Mouse (Mus musculus): ENCODE data around the gene Hnrnph1. TPM values are rescaled to one million over a fixed set of nuclear protein-coding genes. Genes with fewer than 3 reads are reported as not detected.

Hnrnph1 gene
- total RNA-seq, 2 experiments from 2014 or later = 175 to 266 TPM

- DNase-seq (ENCODE audit: low spot score in 2 of 2) = peak; percentile 46 to 49
- intact Hi-C loops (cut with DNase I) = no loop called here
Observed at GRCm38 (mm10) chr11:50371399-50371841, 5.4 kb upstream of the Hnrnph1 start.

GRCm38 (mm10) chr11:50371911-50372310, 4.9 kb upstream of the Hnrnph1 start:
- intact Hi-C loops (cut with DNase I) = no loop called here
- DNase-seq (ENCODE audit: low spot score in 2 of 2) = no peak

- intact Hi-C loops (cut with DNase I) = no loop called here
- no peak for DNase-seq (ENCODE audit: low spot score in 2 of 2)
Observed at GRCm38 (mm10) chr11:50373086-50373485, 3.7 kb upstream of the Hnrnph1 start.

GRCm38 (mm10) chr11:50373621-50374020, 3.2 kb upstream of the Hnrnph1 start:
- intact Hi-C loops (cut with DNase I) = no loop called here
- no peak for DNase-seq (ENCODE audit: low spot score in 2 of 2)

- intact Hi-C loops (cut with DNase I) = no loop called here
- no peak for DNase-seq (ENCODE audit: low spot score in 2 of 2)
Observed at GRCm38 (mm10) chr11:50374286-50375015, 2.3 kb upstream of the Hnrnph1 start.

DNA sequence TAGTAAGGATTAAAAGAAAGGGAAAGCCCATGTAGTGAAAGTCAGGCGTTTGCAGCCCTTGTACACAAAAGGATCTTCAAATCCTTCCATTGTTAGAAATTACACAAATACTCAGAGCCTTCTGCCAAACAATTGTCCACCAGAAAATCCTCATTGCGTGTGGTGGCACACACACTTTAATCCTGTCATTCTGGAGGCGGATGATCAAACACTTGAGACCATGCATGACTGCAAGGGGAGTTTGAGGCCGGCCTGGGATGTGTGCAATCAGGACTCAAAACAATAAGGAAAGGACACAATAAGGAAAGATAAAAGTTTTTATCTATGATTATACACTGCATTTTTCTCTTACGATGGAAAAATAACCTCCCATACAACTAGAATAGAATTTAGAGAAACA, 1.4 kb upstream of the Hnrnph1 start:
- intact Hi-C loops (cut with DNase I) = no loop called here
- no peak for DNase-seq (ENCODE audit: low spot score in 2 of 2)

DNA sequence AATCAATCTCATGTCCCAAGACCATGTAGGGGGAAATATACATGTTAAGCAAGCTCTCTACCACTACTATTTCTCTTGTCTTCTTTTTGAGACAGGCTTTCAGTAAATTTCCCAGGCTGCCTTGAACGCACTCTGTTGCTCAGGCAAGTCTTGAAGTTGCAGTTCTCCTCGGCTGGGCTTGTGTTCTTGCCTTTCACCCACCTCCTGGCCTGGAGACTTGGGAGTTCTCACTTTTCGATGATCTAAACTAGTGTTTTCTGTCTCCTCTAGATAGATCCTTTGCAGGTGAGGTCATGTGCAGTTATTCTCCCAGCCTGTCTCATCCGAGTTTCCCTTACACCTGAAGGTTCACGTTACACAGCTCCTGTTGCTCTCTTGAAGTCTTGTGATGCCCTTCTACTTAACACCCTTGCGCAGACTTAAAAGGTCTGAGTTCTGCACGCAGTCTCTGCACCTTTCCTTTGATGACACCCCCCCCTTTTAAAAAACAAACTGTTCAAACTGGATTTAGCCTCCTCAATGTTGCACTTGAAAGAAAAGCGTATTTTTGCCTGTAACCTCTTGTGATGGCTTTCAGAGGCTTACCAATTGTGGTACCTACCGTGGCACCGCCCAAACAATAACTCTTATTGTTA, 517 bp upstream of the Hnrnph1 start:
- DNase-seq (ENCODE audit: low spot score in 2 of 2) = no peak
- intact Hi-C loops (cut with DNase I) = loop anchor here (2.0 kb wide), 1 partner anchor 51 kb away; the partner anchor contains the start of gene Canx

GRCm38 (mm10) chr11:50377892-50378684, 1.3 kb downstream of the Hnrnph1 start:
- DNase-seq (ENCODE audit: low spot score in 2 of 2) = peak; percentile 81 to 84
- intact Hi-C loops (cut with DNase I) = loop anchor here (2.0 kb wide), 1 partner anchor 53 kb away; the partner anchor contains the start of gene Canx

- no peak for DNase-seq (ENCODE audit: low spot score in 2 of 2)
- intact Hi-C loops (cut with DNase I) = no loop called here
Observed at GRCm38 (mm10) chr11:50379023-50379752, 2.4 kb downstream of the Hnrnph1 start.

DNA sequence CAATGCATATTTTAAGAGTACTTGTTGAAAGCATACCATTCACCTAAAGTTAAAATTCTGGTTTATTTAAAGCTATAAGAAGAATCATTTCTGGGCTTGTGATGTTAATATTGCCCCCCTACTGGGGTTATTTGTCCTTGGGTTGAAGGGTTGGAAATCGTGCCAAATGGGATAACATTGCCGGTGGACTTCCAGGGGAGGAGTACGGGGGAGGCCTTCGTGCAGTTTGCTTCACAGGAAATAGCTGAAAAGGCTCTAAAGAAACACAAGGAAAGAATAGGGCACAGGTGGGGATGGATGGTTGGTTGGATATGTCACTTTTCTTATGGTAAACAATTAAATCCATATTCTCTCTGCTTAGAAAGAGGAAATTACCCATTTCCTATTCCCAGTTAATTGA, 4.5 kb downstream of the Hnrnph1 start:
- intact Hi-C loops (cut with DNase I) = no loop called here
- no peak for DNase-seq (ENCODE audit: low spot score in 2 of 2)

DNA sequence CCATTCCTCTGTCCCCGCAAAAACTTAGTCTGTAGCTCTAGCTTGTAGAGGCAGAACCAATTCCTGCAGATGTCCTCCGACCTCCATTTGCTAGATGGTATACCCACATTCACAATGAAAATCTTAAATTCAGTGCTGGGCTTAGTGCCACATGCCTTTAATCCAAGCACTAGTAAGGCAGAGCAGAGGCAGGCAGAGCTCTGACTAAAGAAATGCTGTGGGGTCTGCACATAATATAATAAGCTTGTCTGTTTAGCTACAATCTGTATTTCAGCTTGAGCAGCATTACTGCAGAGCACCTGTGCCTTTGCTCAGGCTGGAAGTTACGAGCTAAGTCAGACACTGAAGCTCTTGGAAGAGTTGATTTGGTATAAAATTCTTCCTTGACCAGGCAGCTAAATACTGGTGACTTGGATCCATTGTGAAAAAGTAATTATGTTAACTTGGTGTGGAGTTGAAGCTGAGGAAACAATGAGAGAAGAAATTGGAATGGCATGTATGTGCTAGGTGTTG, 10.4 kb downstream of the Hnrnph1 start:
- intact Hi-C loops (cut with DNase I) = no loop called here
- no peak for DNase-seq (ENCODE audit: low spot score in 2 of 2)

GRCm38 (mm10) chr11:50387697-50388096, 10.9 kb downstream of the Hnrnph1 start:
- DNase-seq (ENCODE audit: low spot score in 2 of 2) = peak in 1 of 2 experiments; percentile 1
- intact Hi-C loops (cut with DNase I) = no loop called here

DNA sequence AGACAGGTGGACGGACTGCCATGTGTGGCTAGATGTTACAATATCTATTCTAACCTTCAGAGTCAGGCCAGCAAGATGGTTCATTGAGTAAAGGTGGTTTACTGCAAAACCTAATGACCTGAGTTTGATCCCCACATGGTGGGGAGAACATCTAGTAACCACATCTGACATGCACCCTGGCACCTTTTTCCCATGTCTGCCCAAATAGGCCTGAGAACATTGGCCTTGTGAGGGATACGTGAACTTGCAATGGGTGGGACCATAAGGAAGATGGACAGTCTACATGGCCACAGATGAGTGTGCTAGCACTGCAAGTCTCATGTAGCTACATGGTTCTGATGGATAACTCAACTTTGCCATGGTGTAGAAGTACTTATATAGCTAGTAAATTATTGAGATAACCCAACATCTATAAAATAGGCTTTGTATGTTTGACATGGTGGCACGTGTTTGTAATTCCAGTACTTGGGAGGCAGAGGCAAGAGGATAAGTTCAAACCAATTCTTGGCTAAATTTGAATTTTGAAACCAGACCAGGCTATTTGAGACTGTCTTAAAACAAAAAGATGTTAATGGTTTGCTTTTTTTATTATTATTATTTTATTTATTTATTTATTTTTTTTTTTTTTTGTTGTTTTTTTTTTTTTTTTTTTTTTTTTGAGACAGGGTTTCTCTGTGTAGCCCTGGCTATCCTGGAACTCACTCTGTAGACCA, 11.6 kb downstream of the Hnrnph1 start:
- intact Hi-C loops (cut with DNase I) = no loop called here
- DNase-seq (ENCODE audit: low spot score in 2 of 2) = no peak

DNA sequence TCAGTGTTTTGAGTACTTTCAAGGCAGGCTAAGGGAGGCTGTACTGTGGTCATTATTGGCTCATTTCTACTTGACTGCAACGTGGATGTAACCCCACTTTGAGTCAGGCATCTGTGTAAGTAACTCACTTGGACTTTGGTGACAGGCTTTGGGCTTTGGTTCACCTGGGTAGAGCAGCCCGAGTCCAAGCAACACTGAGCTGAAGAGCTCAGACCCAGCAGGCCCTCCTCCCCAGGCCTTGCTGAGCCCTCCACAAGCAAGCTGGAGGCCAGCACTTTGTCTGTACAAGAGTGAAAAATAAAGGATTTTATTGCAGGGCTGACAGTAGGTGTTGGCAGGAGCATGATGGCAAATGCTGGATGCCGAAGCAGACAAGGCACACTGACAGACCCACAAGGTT, 12.2 kb downstream of the Hnrnph1 start:
- DNase-seq (ENCODE audit: low spot score in 2 of 2) = no peak
- intact Hi-C loops (cut with DNase I) = no loop called here

GRCm38 (mm10) chr11:50389616-50390015, 12.8 kb downstream of the Hnrnph1 start:
- DNase-seq (ENCODE audit: low spot score in 2 of 2) = no peak
- intact Hi-C loops (cut with DNase I) = no loop called here

- intact Hi-C loops (cut with DNase I) = no loop called here
- DNase-seq (ENCODE audit: low spot score in 2 of 2) = peak in 1 of 2 experiments; percentile 1
Observed at GRCm38 (mm10) chr11:50391272-50391960, 14.6 kb downstream of the Hnrnph1 start.

DNA sequence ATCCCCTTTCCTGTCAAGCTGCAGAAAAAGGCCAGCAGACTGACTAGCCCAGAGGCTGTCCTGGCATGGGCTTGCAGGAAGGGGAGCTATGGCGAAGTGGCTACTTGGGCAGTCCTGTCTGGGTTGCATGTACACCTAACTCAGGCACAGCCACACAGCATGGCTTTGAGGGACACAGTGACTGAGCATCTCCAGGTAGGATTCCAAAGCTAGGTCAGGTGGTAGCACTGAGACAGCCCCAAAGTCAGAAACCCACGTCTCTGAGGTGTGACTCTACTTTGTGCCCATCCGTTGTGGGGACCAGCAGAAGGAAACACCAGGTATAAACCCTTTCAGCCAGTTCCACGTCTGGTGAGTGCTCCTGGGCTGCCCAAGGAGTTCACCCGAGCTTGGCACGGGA, 16.5 kb downstream of the Hnrnph1 start:
- peak in 1 of 2 experiments; percentile 1 for DNase-seq (ENCODE audit: low spot score in 2 of 2)
- intact Hi-C loops (cut with DNase I) = no loop called here

GRCm38 (mm10) chr11:50394731-50395130, 17.9 kb downstream of the Hnrnph1 start:
- intact Hi-C loops (cut with DNase I) = no loop called here
- DNase-seq (ENCODE audit: low spot score in 2 of 2) = no peak
